ENCODE assay signal across 8 mouse cellular contexts in the genomic region with DNA sequence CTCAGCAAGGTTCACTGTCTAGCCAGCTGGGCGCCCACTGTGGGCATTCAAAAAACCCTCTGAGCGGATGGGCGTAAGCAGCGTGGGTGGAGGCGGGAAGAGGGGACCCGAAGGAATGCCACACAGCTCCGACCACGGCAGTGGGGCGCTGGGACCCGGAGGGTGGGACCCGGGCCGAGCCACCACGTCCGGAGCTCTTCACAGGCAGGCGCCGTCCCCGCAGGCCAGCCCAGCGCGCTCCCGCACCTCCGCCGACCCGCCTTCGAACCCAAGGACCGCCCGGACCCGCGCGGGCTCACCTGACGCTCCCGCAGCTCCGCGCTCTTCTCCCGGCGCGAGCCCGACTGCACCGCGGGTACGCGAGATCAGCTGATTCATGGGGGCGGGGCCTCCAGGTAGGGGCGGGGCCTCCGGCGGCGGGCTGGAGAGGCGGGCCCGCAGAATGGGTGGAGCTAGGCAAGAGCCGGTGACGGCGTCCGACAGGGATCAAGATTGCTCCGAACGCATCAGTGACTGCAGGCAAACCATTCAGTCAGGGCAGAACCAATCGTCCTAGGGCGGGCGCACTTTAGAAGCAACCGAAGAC. TPM values are rescaled to one million over a fixed set of nuclear protein-coding genes. Genes with fewer than 3 reads are reported as not detected.
A peak's percentile ranks its signal among the peaks of the same experiment; 100 is the strongest.
DNase-seq lines count a peak whose midpoint lies in the region; ATAC-seq and TF ChIP-seq lines count a peak whose summit lies in the region.

A gene (minus strand): TSS at position 376 of the 586 bp plus-strand sequence.

- DNase-seq in CD4-positive helper T cell, adult 2 months (ENCODE audit: low read depth, low spot score), result peak; percentile 97
- DNase-seq in brain, embryonic 18.5 days (ENCODE audit: low read depth, low spot score), result peak; percentile 93
- DNase-seq in kidney, postnatal 0 days (ENCODE audit: low spot score), result peak; percentile 97
- peak; percentile 99 for DNase-seq in liver, embryonic 11.5 days (ENCODE audit: low spot score)
- peak; percentile 98 for DNase-seq in naive thymus-derived CD4-positive, alpha-beta T cell, adult 2 months (ENCODE audit: low read depth)

- H3K9me3 ChIP-seq in heart, embryonic 12.5 days (replicated peaks), result no peaks in the 10 kb centered on the region
- H3K9me3 ChIP-seq in kidney, postnatal 0 days (replicated peaks; ENCODE audit: low read length), result no peaks in the 10 kb centered on the region
- H3K9me3 ChIP-seq in liver, embryonic 11.5 days (ENCODE audit: control insufficient read depth, low read length), result no peaks in the 10 kb centered on the region
- no peaks in the 10 kb centered on the region for H3K9me3 ChIP-seq in stomach, embryonic 14.5 days (ENCODE audit: control insufficient read depth, low read depth, low read length)

- WGBS in heart, embryonic 12.5 days, result under 1% methylated on average over 56 of the region's 58 CpGs
- 0% methylated on average over 57 of the region's 58 CpGs for WGBS in kidney, postnatal 0 days
- under 1% methylated on average over 56 of the region's 58 CpGs for WGBS in liver, embryonic 11.5 days
- WGBS in stomach, embryonic 14.5 days, result under 1% methylated on average over 57 of the region's 58 CpGs

- TF ChIP-seq CTCF in kidney, postnatal 0 days (IDR thresholded peaks at IDR 0.05; ENCODE audit: low read depth), result no peak

- no peaks in the 10 kb centered on the region for H3K4me1 ChIP-seq in heart, embryonic 12.5 days (replicated peaks)
- H3K4me1 ChIP-seq in kidney, postnatal 0 days (replicated peaks; ENCODE audit: insufficient read depth, low read length), result no peaks in the 10 kb centered on the region
- no peaks in the 10 kb centered on the region for H3K4me1 ChIP-seq in liver, embryonic 11.5 days (replicated peaks; ENCODE audit: control insufficient read depth, insufficient read depth, low read length)
- no peaks in the 10 kb centered on the region for H3K4me1 ChIP-seq in stomach, embryonic 14.5 days (ENCODE audit: control insufficient read depth, insufficient read depth, low read length)

- H3K27me3 ChIP-seq in heart, embryonic 12.5 days (replicated peaks), result no peaks in the 10 kb centered on the region
- no peaks in the 10 kb centered on the region for H3K27me3 ChIP-seq in kidney, postnatal 0 days (ENCODE audit: insufficient read depth, low read length)
- no peaks in the 10 kb centered on the region for H3K27me3 ChIP-seq in liver, embryonic 11.5 days (replicated peaks; ENCODE audit: control insufficient read depth, insufficient read depth, low read length)
- no peaks in the 10 kb centered on the region for H3K27me3 ChIP-seq in stomach, embryonic 14.5 days (ENCODE audit: control insufficient read depth, insufficient read depth, low read length)

- peak within 1 kb of the TSS; percentile 59 for H3K27ac ChIP-seq in heart, embryonic 12.5 days (ENCODE audit: poor library complexity, severe bottlenecking)
- peak within 1 kb of the TSS; percentile 43 for H3K27ac ChIP-seq in kidney, postnatal 0 days
- H3K27ac ChIP-seq in liver, embryonic 11.5 days (ENCODE audit: low read depth, low read length), result peak within 1 kb of the TSS; percentile 54
- peak within 1 kb of the TSS; percentile 45 for H3K27ac ChIP-seq in stomach, embryonic 14.5 days (ENCODE audit: low read length)

- peak within 1 kb of the TSS; percentile 84 for H3K9ac ChIP-seq in heart, embryonic 12.5 days
- peak within 1 kb of the TSS; percentile 72 for H3K9ac ChIP-seq in kidney, postnatal 0 days (ENCODE audit: low read depth, low read length)
- H3K9ac ChIP-seq in liver, embryonic 11.5 days (ENCODE audit: low read depth, low read length), result peak within 1 kb of the TSS; percentile 77
- peak within 1 kb of the TSS; percentile 49 for H3K9ac ChIP-seq in stomach, embryonic 14.5 days (replicated peaks; ENCODE audit: low read depth, low read length)

- peak; percentile 89 for ATAC-seq in erythroid progenitor cell, adult 5-6 weeks (replicated peaks; ENCODE audit: low FRiP score, poor library complexity, severe bottlenecking)
- ATAC-seq in heart, embryonic 12.5 days (ENCODE audit: insufficient number of reproducible peaks, low FRiP score), result peak; percentile 95
- peak; percentile 97 for ATAC-seq in kidney, postnatal 0 days (replicated peaks; ENCODE audit: low FRiP score, low read depth)
- ATAC-seq in liver, embryonic 11.5 days (replicated peaks; ENCODE audit: low FRiP score), result peak; percentile 94
- ATAC-seq in stomach, embryonic 14.5 days (ENCODE audit: insufficient number of reproducible peaks, insufficient read depth, low FRiP score, low read depth), result peak; percentile 95

- no peaks in the 10 kb centered on the region for H3K36me3 ChIP-seq in heart, embryonic 12.5 days
- no peaks in the 10 kb centered on the region for H3K36me3 ChIP-seq in kidney, postnatal 0 days (ENCODE audit: insufficient read depth, low read length)
- H3K36me3 ChIP-seq in liver, embryonic 11.5 days (ENCODE audit: control insufficient read depth, insufficient read depth, low read length), result no peaks in the 10 kb centered on the region
- H3K36me3 ChIP-seq in stomach, embryonic 14.5 days (ENCODE audit: control insufficient read depth, insufficient read depth, low read length), result no peaks in the 10 kb centered on the region

- H3K4me3 ChIP-seq in heart, embryonic 12.5 days, result peak within 1 kb of the TSS; percentile 80
- H3K4me3 ChIP-seq in kidney, postnatal 0 days (replicated peaks; ENCODE audit: low read depth, low read length), result peak within 1 kb of the TSS; percentile 68
- peak within 1 kb of the TSS; percentile 85 for H3K4me3 ChIP-seq in liver, embryonic 11.5 days (ENCODE audit: low read depth, low read length)
- peak within 1 kb of the TSS; percentile 88 for H3K4me3 ChIP-seq in stomach, embryonic 14.5 days (ENCODE audit: low read depth, low read length)

- H3K4me2 ChIP-seq in heart, embryonic 12.5 days, result peak within 1 kb of the TSS; percentile 85
- peak within 1 kb of the TSS; percentile 70 for H3K4me2 ChIP-seq in kidney, postnatal 0 days (ENCODE audit: low read length)
- peak within 1 kb of the TSS; percentile 92 for H3K4me2 ChIP-seq in liver, embryonic 11.5 days
- H3K4me2 ChIP-seq in stomach, embryonic 14.5 days (replicated peaks; ENCODE audit: low read depth, low read length), result peak within 1 kb of the TSS; percentile 75

RNA-seq across cellular contexts. Expression of the gene that starts here (rescaled TPM):
- 11.9 and 15.1 TPM in 2 replicates for total RNA-seq in erythroid progenitor cell, adult 5-6 weeks (2015; ENCODE audit: low replicate concordance)
- total RNA-seq in erythroid progenitor cell, adult 5-6 weeks (2017; ENCODE audit: low replicate concordance), result 20.6 and 22.1 TPM in 2 replicates
- polyA plus RNA-seq in heart, embryonic 12.5 days (2016; fragmentation: Nextera tagmentation; extraction: Ambion mirVana), result 12.3 and 12.6 TPM in 2 replicates
- 6.0 and 7.3 TPM in 2 replicates for polyA plus RNA-seq in kidney, postnatal 0 days (2015; fragmentation: Nextera tagmentation; extraction: Ambion mirVana)
- polyA plus RNA-seq in liver, embryonic 11.5 days (2014; fragmentation: Nextera tagmentation; extraction: Ambion mirVana), result 13.1 and 13.9 TPM in 2 replicates
- polyA plus RNA-seq in stomach, embryonic 14.5 days (2014; fragmentation: Nextera tagmentation; extraction: Ambion mirVana), result 8.3 and 10.3 TPM in 2 replicates

Comparison
In these comparisons a context has a peak if more than half of its experiments do, and no peak if none do; other contexts are left out.
1. Peak in every context shown above with its lines: DNase-seq, ATAC-seq, H3K4me3 ChIP-seq and H3K27ac ChIP-seq.